Mouse (Mus musculus): ENCODE data around the gene Gm8050. TPM values are rescaled to one million over a fixed set of nuclear protein-coding genes. Genes with fewer than 3 reads are reported as not detected.

Gene Gm8050
- polyA plus RNA-seq (2017; shearing (Covaris generic)): not detected

GRCm38 (mm10) chr14:6720151-6720550, at the start of gene Gm8050:
Gene Gm8050, minus strand, starts transcription at chr14:6720251.

DNA sequence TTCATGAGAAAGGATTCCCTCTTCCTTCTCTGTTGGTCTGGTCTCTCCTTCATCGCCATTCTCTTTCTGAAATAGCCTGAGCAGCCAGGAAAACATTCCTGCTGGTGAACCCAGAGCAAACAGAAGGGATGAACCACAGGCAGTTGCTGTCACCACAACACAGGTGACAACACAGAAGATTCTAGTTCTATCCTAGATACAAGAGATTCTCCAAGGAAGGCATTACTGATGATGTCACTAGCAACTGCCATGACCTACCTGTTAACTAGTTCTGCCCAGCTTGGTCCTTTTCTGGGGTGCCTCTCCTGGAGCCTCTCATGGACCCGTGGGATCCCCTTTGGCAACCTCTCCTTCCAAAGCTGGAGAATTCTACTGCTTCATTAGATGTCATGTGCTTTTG, 22.2 kb upstream of the Gm8050 start, which contains the start of gene Gm3636:
Gm3636 (minus strand) TSS at position 101 of the 400 bp plus-strand sequence.

GRCm38 (mm10) chr14:6684070-6684469, 36.0 kb downstream of the Gm8050 start, which contains the start of gene Gm10251:
Gene Gm10251, minus strand, starts transcription at chr14:6684170.

Other genes with a start within 250 kb of the Gm8050 start
- gene Gm8356, start 183.0 kb downstream of the Gm8050 start, polyA plus RNA-seq (2017; shearing (Covaris generic)): not detected
- 0.33 TPM for gene Gm3629, start 129.6 kb downstream of the Gm8050 start, polyA plus RNA-seq (2017; shearing (Covaris generic))
- not detected for gene Gm3460, start 97.8 kb downstream of the Gm8050 start, polyA plus RNA-seq (2017; shearing (Covaris generic))
- 0.16 TPM for gene Gm10251, start 36.1 kb downstream of the Gm8050 start, polyA plus RNA-seq (2017; shearing (Covaris generic))
- 10.5 TPM for gene Gm3636, start 22.1 kb upstream of the Gm8050 start, polyA plus RNA-seq (2017; shearing (Covaris generic))
- gene Gm8362, start 54.2 kb upstream of the Gm8050 start, polyA plus RNA-seq (2017; shearing (Covaris generic)): not detected
- gene Gm3642, start 120.1 kb upstream of the Gm8050 start, polyA plus RNA-seq (2017; shearing (Covaris generic)): not detected
- gene Gm3667, start 169.7 kb upstream of the Gm8050 start, polyA plus RNA-seq (2017; shearing (Covaris generic)): 7.3 TPM

All from CD4-positive, CD25-positive, alpha-beta regulatory T cell, adult 9 weeks (primary cell).